Mouse (Mus musculus): ENCODE data around the gene Eif2b4.

The Eif2b4 gene

DNA sequence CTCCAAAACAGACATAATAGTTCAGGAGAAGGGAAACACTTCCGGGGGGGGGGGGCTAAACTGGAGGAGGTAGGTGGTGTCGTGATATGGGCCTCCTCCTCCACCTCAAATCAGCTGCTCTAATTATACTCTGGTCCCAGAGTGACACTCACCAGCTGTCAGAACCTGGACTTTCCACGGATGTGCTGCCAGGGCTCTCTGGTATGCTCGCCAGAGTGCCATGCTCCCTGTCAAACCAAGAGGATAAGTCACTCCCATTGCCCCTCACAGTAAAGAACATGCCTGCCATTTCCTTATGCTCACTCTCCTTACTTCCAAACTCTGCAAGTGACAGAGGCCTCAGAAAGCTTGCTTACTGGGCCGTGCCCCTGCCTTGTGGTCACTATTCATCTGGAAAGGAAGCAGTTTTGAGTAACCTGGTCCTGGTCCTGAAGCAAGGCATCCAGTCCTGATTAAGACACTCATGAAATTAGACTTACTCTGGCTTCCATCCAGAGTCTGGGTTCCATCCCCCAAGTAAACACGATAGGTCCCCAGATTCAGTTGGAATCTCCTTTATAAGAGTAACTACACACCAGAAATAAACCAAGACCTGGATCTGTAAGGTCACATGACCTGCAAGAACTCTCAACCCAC lies 39.6 kb downstream of the Eif2b4 start:
- no peak for DNase-seq

DNA sequence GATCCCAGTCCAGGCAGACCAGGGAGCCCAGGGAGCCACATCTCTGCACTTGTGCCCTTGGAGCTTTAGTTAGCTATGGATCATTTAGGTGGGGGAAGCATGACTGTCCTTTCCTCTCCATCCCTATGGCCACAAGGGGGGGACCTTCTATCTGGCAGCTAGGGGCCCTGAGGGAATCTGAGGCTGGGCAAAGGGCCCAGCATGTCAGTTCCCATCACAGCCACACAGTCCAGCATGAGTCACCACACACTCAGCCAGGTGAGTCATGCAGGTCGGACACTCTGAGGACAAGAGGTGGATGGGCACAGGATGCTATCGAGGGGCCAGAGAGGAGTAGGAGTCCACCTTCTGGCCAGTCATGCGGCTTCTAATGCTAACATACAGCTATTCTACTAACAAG lies 41.5 kb downstream of the Eif2b4 start:
- DNase-seq, result no peak

DNA sequence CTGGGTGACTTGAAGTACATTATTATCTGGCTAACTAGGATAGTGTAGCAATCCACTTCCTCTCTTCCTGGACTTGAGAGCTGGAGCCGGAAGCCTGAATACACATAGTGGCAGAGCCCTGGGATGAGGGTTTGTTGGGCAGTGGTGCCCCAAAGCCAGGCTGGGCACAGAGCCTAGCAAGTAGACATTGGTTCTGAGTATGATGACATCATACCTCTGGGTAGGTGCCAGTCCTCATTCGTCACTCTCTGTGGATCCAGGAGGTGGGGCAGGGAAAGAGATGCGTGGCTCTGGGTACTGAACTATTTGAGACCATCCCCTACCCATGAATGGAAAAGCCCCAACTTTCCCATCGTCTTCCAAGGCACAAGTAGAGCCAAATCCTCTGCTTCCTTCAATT lies 43.4 kb downstream of the Eif2b4 start:
- no peak for DNase-seq

DNA sequence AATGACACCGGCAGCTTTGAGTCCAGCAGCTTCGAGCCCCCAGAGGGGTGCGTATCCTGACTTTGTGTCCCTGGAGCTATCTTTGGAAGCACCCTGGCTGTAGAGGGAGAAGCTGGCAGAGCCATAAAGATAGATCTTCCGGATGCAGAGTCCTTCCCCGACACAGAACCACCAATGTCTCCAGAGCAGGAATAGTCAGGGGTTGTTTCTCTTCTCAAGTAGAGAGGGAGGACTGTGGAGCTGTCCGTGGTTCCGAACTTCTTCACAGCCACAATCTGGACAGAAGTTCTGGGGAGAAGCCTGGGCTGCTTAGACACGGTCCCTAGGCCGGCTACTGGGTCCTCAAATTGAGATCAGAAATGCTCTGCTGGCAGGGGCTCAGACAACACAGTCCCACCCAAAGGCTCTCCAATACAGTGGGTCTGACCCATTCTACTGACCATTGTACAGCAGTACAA lies 54.2 kb downstream of the Eif2b4 start:
- no peak for DNase-seq

DNA sequence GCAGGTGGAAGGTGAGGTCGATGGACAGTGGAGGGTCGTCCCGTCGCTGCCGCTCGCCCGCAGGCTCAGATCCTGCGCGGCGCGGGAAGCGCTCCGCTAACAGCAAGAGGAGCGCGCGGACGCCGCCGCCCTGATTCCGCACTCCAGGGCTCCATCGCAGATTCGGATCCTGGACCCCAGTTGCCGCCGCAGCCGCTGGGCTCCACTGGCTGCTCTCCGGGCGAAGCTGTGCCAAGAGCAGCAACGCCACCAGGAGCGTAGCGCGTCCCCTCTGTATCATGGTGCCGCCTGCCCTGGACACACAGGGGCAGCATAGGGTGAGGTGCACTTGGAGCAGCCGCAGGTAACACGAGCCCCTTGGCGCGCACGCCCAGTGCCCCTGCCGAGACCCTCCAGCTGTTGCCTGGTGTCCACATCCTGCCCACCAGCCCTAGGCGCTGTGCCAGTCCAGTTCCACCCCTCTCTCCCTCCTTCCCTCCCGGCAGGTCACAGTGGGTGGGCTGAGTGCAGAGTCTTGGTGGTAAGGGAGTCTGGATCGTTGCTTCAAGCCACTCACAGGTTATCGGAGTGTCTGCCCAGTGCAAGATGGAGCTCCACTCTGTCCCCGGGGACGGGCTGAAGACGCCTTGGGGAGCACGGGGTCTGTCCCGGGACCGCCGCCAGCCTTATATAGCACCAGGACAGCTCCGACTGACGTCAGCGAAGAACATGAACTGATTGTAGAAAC lies 54.8 kb downstream of the Eif2b4 start, which contains the start of gene Ucn:
TSS of gene Ucn (minus strand) at position 589 of the 727 bp plus-strand sequence.
- DNase-seq, result no peak

DNA sequence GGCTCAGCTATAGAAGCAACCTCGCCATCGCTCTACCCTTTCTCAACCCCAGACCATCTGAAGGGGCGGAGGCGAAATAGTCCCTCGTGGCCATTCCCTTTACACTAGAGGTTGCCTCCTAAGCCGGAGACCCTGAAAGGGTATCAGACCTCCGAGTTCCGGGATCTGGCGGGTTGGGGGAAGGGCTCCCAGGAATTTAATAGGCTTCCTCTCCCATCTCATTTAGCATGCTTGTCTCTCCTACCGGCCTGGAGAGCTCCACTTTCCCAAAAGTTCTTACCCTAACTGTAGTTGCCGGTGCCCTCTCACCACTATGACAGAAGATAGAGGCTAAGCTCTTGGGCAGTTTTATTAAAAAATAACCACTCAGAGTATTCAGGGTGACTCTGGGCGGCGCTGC lies 55.6 kb downstream of the Eif2b4 start:
- DNase-seq, result no peak
